Mouse (Mus musculus) forebrain, embryonic 10.5 days (tissue): ENCODE data around the gene Nt5c2. TPM values are rescaled to one million over a fixed set of nuclear protein-coding genes. Genes with fewer than 3 reads are reported as not detected.

Experiments used
- DNase-seq: peaks from one replicate; pipeline ENCODE4 v3.0.0-alpha.2; 2017; ENCODE audit warnings: low spot score; ENCODE audit errors: extremely low spot score
- H3K27ac ChIP-seq: fragments of 300-500 bp; sonication (generic); 2 replicates; pipeline ENCODE4 v1.5.1; 2016; ENCODE audit warnings: mild to moderate bottlenecking
- H3K27me3 ChIP-seq: fragments of 300-500 bp; sonication (generic); 2 replicates; pipeline ENCODE4 v1.6.1; 2016; ENCODE audit warnings: mild to moderate bottlenecking; ENCODE audit not compliant: poor library complexity, severe bottlenecking
- H3K36me3 ChIP-seq: fragments of 300-500 bp; sonication (generic); replicated peaks from 2 replicates; pipeline ENCODE4 v1.6.1; 2016; ENCODE audit warnings: mild to moderate bottlenecking, moderate library complexity
- H3K4me1 ChIP-seq: fragments of 300-500 bp; sonication (generic); 2 replicates; pipeline ENCODE4 v1.6.1; 2016
- H3K4me3 ChIP-seq: fragments of 300-500 bp; sonication (generic); 2 replicates; pipeline ENCODE4 v1.5.1; 2016; ENCODE audit warnings: mild to moderate bottlenecking, moderate library complexity
- H3K9me3 ChIP-seq: fragments of 300-500 bp; sonication (generic); 2 replicates; pipeline ENCODE4 v1.6.1; 2016; ENCODE audit warnings: mild to moderate bottlenecking, moderate library complexity
- WGBS: fragments of 180-500 bp; shearing (Covaris S2); methylation state at CpG from one replicate; pipeline ENCODE4 v1.1.7; 2016; 5-methylcytosine and 5-hydroxymethylcytosine counted together
- polyA plus RNA-seq: library from polyadenylated mRNA; unstranded; fragments of >200 nt; fragmentation: Nextera tagmentation; extraction: Ambion mirVana; gene quantifications from 2 replicates; pipeline ENCODE4 v1.2.1, GENCODE M21; 2016

Nt5c2 gene
- polyA plus RNA-seq, 1 experiment from 2014 or later: 71.1 TPM

DNA sequence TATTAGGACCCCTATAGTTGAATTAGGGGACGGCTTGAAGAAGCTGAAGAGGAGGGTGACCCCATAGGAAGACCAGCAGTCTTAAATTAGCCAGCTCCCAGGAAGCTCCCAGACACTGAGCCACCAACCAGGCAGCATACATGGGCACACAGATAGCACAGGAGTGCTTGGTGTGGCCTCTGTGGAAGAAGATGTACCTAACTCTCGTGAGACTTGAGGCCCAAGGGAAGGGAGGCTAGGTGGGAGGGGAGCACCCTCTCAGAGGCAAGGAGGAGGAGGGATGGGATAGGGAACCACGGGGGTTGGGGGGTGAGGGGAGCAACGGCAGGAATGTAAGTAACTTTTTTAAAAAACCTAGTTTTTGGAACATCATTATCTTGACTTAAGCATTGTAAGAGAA, 88.6 kb downstream of the Nt5c2 start:
- Histone ChIP-seq H3K9me3 (no peaks in the 10 kb centered on the region), H3K27me3 (no peaks in the 10 kb centered on the region), H3K36me3 (0 out of 2 replicates have a peak, but pooled peaks cover 3% of the 10 kb centered on the region), H3K4me1 (peaks cover 13% of the 10 kb centered on the region), H3K27ac (no peak overlapping the region), H3K4me3 (no peak overlapping the region)
- WGBS: 70% methylated on average over 4 of the region's 4 CpGs
- DNase-seq: no peak

- WGBS: 94% methylated on average over 6 of the region's 6 CpGs
- H3K9me3 ChIP-seq: peaks cover 3% of the 10 kb centered on the region; the same call in 1 of the 2 replicates
- H3K27ac ChIP-seq: no peak overlapping the region
- no peak for DNase-seq
- no peaks in the 10 kb centered on the region for H3K27me3 ChIP-seq
- H3K36me3 ChIP-seq: peaks cover 9% of the 10 kb centered on the region
- no peak overlapping the region for H3K4me3 ChIP-seq
- peaks cover 3% of the 10 kb centered on the region; the same call in 1 of the 2 replicates for H3K4me1 ChIP-seq
Measured at GRCm38 (mm10) chr19:46920571-46920970, 94.4 kb downstream of the Nt5c2 start.

DNA sequence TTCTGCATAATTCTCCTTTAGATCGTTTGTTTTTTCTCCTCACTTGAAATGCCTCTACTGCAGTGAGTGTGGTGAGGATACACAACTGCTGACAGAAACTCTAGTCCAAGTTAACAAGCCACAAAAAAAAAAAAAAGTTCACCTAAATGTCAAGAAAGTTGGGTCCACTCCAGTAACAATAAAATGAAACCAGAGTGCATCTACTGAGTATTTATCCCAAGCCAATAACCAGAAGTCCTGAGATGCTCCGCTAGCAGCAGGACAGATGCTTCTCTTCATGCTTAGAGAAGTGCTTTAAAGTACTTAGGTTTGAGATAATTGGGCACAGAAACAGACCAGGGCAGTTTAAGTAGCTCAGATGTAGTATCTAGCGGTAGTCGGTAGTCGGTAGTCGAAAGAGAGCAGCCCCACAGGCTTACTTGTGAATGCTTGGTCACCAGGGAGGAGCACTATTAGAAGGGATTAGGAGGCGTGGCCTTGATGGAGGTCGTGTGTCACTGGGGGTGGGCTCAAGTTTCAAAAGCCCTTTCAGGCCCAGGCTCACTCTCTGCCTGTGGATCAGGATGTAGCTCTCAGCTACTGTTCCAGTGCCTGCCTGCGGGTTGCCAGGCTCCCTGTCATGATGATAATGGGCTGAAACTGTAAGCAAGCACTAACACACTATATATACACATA, 99.4 kb downstream of the Nt5c2 start:
- Histone ChIP-seq H3K27ac (no peak overlapping the region), H3K4me3 (no peak overlapping the region), H3K27me3 (no peaks in the 10 kb centered on the region), H3K4me1 (peaks cover 4% of the 10 kb centered on the region; the same call in 1 of the 2 replicates), H3K9me3 (peaks cover 3% of the 10 kb centered on the region; the same call in 1 of the 2 replicates), H3K36me3 (peaks cover 10% of the 10 kb centered on the region)
- 65% methylated on average over 9 of the region's 9 CpGs for WGBS
- no peak for DNase-seq

- H3K27me3 ChIP-seq: no peaks in the 10 kb centered on the region
- no peak for DNase-seq
- H3K36me3 ChIP-seq: peaks cover 10% of the 10 kb centered on the region
- peaks cover 17% of the 10 kb centered on the region for H3K4me1 ChIP-seq
- H3K27ac ChIP-seq: no peak overlapping the region
- H3K9me3 ChIP-seq: peaks cover 3% of the 10 kb centered on the region; the same call in 1 of the 2 replicates
- 95% methylated on average over 11 of the region's 11 CpGs for WGBS
- no peak overlapping the region for H3K4me3 ChIP-seq
Measured at GRCm38 (mm10) chr19:46913626-46914025, 101.3 kb downstream of the Nt5c2 start.

DNA sequence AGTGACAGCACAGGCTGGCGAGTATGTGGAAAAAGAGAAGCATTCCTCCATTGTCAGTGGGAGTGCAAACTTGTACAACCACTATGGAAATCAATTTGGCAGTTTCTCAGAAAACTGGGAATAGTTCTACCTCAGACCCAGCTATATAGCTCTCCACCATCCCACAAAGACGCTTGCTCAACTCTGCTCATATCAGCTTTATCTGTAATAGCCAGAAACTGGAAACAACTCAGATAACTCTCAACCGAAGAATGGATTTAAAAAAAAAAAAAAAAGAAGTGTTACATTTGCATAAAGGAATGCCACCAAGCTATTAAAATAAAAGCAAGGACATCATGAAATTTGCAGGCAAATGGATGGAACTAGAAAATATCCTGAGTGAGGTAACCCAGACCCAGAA, 103.5 kb downstream of the Nt5c2 start:
- Histone ChIP-seq H3K9me3 (peaks cover 3% of the 10 kb centered on the region; the same call in 1 of the 2 replicates), H3K27me3 (no peaks in the 10 kb centered on the region), H3K36me3 (peaks cover 10% of the 10 kb centered on the region), H3K4me3 (no peak overlapping the region), H3K4me1 (peaks cover 26% of the 10 kb centered on the region), H3K27ac (no peak overlapping the region)
- no peak for DNase-seq
- 91% methylated on average over 3 of the region's 3 CpGs for WGBS

DNA sequence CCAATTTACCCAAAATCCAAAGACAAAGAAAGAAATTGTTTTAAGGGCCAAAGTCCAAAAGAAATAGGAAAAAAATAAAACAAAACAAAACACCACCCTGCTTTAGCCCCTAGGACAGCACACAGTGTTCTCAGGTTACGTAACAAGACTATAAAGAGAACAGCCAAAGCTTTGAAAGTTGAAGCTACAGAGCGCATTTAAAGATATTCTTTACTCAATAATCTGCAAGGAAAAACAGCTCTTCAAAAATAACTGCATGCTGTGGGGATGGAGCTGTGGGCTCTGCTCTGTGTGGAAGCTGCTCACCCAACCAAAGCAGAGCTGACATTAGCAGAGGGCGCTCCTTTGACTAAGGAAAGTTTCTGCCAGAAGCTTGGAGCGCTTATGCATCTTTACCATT, 106.0 kb downstream of the Nt5c2 start:
- H3K9me3 ChIP-seq: no peaks in the 10 kb centered on the region
- peak overlapping the region; percentile 53 for H3K27ac ChIP-seq
- H3K27me3 ChIP-seq: no peaks in the 10 kb centered on the region
- peaks cover 4% of the 10 kb centered on the region for H3K36me3 ChIP-seq
- peaks cover 22% of the 10 kb centered on the region for H3K4me1 ChIP-seq
- WGBS: 35% methylated on average over 4 of the region's 4 CpGs
- no peak overlapping the region for H3K4me3 ChIP-seq
- no peak for DNase-seq

GRCm38 (mm10) chr19:46908207-46908606, 106.7 kb downstream of the Nt5c2 start:
- no peaks in the 10 kb centered on the region for H3K9me3 ChIP-seq
- no peak overlapping the region for H3K4me3 ChIP-seq
- peaks cover 22% of the 10 kb centered on the region for H3K4me1 ChIP-seq
- 82% methylated on average over 5 of the region's 5 CpGs for WGBS
- DNase-seq: no peak
- H3K36me3 ChIP-seq: peaks cover 10% of the 10 kb centered on the region
- H3K27ac ChIP-seq: no peak overlapping the region
- H3K27me3 ChIP-seq: no peaks in the 10 kb centered on the region

DNA sequence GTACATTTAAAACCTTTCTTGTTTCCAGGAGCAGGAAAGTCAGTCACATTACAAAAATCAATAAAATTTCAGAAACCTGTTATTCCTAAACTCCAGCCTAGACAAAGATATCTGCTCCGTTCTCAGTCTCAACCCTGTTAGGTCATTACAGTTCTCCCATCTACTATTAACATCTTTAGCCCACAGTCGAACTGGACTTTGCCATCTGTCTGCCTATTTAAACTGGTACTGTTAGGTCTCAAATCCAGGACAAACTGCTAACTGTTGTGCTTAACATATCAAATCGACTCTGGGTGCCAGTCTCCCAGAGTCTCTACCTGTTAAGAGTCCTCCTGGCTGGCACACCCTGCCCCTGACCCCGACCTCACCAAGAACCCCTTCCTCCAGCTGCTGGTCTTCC, 109.0 kb downstream of the Nt5c2 start:
- Histone ChIP-seq H3K4me3 (no peak overlapping the region), H3K27ac (no peak overlapping the region), H3K4me1 (peaks cover 22% of the 10 kb centered on the region), H3K36me3 (peaks cover 8% of the 10 kb centered on the region), H3K27me3 (no peaks in the 10 kb centered on the region), H3K9me3 (no peaks in the 10 kb centered on the region)
- no peak for DNase-seq
- 86% methylated on average over 4 of the region's 4 CpGs for WGBS

DNA sequence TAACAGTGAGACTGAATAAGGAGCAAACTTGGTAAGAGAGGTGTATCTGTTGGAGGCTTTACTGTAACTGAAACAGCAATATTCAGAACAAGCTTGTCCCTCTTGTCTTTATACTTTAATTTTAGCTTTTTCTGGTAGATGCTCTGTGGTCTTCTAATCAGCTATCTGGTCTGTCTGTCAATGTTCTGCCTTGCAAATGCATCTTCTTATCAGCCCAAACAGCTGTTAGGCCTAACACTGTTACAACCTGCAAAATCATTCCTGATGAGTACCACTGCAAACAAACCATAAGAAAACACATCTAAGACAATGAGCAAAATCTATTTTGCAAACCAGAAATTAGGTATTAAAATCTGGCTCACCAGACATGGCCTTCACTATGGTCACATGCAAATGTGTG, 109.6 kb downstream of the Nt5c2 start:
- Histone ChIP-seq H3K4me3 (no peak overlapping the region), H3K9me3 (no peaks in the 10 kb centered on the region), H3K27me3 (no peaks in the 10 kb centered on the region), H3K4me1 (peaks cover 22% of the 10 kb centered on the region), H3K36me3 (peaks cover 8% of the 10 kb centered on the region), H3K27ac (no peak overlapping the region)
- no peak for DNase-seq

- Histone ChIP-seq H3K36me3 (peaks cover 8% of the 10 kb centered on the region), H3K9me3 (no peaks in the 10 kb centered on the region), H3K4me3 (no peak overlapping the region), H3K27me3 (no peaks in the 10 kb centered on the region), H3K4me1 (peaks cover 21% of the 10 kb centered on the region), H3K27ac (no peak overlapping the region)
- no peak for DNase-seq
- 97% methylated on average over 1 of the region's 1 CpGs for WGBS
Measured at GRCm38 (mm10) chr19:46904907-46905306, 110.0 kb downstream of the Nt5c2 start.

GRCm38 (mm10) chr19:46903379-46903778, 111.6 kb downstream of the Nt5c2 start:
- 89% methylated on average over 5 of the region's 5 CpGs for WGBS
- Histone ChIP-seq H3K27me3 (no peaks in the 10 kb centered on the region), H3K9me3 (no peaks in the 10 kb centered on the region), H3K27ac (no peak overlapping the region), H3K36me3 (peaks cover 13% of the 10 kb centered on the region), H3K4me3 (no peak overlapping the region), H3K4me1 (peaks cover 6% of the 10 kb centered on the region)
- DNase-seq: no peak

- 92% methylated on average over 5 of the region's 5 CpGs for WGBS
- no peaks in the 10 kb centered on the region for H3K27me3 ChIP-seq
Measured at GRCm38 (mm10) chr19:46901323-46901722, 113.6 kb downstream of the Nt5c2 start.

GRCm38 (mm10) chr19:46900786-46901185, 114.2 kb downstream of the Nt5c2 start:
- Histone ChIP-seq H3K9me3 (peaks cover 6% of the 10 kb centered on the region), H3K4me1 (no peaks in the 10 kb centered on the region), H3K27ac (no peak overlapping the region), H3K4me3 (no peak overlapping the region), H3K27me3 (no peaks in the 10 kb centered on the region), H3K36me3 (peaks cover 33% of the 10 kb centered on the region)
- 94% methylated on average over 6 of the region's 6 CpGs for WGBS
- DNase-seq: no peak

More at GRCm38 (mm10) chr19:46901323-46901722, 113.6 kb downstream of the Nt5c2 start:
- DNase-seq: no peak
- Histone ChIP-seq H3K4me3 (no peak overlapping the region), H3K9me3 (peaks cover 6% of the 10 kb centered on the region), H3K27ac (no peak overlapping the region), H3K4me1 (no peaks in the 10 kb centered on the region), H3K36me3 (peaks cover 29% of the 10 kb centered on the region)
